Mouse (Mus musculus): ENCODE results near the gene Pbld2.

The Pbld2 gene

DNA sequence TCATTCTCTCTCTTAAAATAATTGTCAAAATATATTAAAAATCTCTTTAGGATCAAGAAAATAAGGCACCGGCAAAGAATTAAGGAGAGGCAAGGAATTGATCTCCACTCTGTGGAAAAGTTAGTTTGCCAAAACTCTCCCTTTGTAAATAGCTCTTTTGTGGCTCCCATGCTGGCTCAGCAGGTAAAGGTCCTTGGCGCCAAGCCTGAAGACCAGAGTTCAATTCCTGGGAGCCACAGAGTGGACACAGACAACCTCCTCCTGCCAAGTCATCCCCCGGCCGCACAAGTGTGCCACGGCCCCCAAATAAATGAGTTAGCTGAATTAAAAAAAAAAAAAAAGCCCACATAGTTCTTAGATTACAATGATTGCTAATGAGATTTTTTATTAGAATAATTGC lies 38.6 kb downstream of the Pbld2 start:
- DNase-seq (ENCODE audit: low spot score): no peak

DNA sequence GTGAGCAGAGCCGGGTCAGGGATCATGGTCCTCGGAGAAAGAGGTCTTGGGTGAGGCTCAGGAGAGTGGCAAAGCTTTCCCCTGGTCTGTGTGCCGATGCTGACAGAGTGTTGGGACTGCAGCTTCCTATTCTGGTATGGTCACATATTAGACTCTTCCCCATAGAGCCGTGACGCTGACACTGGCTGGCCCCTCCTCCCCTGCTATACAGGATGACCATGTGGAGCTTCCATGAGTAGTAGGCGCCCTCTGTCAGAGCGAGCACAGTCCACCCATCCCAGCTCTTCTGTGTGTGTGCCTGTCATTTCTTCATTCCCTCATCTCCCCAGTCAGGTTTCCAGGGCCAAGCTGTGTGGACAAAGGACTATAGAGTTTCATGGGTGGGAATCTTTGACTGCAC lies 39.2 kb downstream of the Pbld2 start:
- DNase-seq (ENCODE audit: low spot score): no peak

DNA sequence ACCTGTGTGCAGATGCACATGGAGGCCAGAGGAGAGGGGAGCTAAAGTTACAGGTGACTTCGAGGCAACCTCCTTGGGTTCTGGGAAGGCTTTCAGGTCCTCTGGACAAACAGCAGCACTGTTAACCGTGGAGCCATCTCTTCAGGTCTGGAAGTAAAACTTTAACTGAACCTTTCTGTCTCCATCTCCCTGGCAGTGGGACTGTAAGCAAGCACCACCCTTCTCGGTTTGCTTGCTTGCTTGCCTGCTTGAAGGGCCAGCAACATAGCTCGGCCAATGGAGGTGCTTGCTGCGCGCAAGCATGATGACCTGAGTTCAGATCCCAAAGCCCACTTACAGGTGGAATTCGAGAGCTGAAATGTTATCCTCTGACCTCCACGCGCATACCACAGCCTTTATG lies 40.4 kb downstream of the Pbld2 start:
- DNase-seq (ENCODE audit: low spot score): no peak

DNA sequence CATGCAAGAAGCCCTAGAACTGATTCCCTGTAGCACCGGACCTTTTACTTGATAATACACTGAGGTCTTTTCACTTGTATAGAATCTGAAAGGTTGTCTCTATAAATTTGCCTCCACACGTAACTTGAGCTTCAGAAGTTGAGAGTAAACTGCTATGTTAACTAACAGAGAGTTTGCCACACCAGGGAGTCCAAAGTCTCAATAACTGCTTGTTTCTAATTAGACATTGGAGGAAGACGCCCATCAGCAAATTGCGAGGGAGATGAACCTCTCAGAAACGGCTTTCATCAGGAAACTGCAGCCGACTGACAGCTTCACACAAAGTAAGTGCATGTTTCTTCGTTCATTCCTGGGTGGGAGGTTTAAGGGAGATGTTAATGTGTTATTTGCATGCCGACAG lies 41.4 kb downstream of the Pbld2 start:
- no peak for DNase-seq (ENCODE audit: low spot score)

DNA sequence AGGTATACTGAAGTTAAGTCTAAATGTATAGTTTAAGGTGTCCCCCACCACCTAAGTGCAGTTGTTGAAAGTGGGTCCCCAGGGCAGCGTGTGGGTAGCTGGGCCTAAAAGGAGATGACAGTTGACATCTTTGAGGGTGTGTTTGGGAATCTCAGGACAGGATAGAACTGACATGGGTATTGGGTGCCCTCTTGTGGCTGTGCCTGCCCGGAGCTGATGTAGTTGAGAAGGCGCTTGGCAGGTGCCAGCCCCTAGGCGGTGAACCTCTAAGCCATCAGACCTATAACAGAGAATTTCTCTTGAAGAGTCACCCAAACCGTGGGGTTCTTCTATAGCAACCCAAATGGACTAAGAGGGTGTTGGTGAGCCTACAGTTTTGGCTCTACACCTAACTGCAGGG lies 41.9 kb downstream of the Pbld2 start:
- peak; percentile 76 for DNase-seq (ENCODE audit: low spot score)

DNA sequence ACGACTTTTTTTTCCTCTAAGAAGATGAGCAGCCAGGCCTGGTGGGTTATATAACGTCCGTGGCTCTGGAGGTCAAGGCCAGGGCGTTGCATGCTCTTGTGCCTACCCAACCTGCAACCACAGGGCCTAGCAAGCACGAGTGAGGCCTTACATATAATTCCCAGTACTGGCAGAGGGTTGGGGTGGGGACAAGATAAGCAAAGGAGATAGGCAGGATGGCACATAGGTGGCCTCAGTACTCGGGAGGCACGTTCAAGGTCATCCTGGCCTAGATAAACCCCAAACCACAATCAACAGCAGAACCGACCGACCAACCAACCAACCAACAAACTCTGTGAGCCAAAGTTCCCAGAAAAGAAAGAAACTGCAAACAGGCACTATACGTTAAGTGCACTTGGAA lies 62.2 kb downstream of the Pbld2 start:
- DNase-seq (ENCODE audit: low spot score): no peak

DNA sequence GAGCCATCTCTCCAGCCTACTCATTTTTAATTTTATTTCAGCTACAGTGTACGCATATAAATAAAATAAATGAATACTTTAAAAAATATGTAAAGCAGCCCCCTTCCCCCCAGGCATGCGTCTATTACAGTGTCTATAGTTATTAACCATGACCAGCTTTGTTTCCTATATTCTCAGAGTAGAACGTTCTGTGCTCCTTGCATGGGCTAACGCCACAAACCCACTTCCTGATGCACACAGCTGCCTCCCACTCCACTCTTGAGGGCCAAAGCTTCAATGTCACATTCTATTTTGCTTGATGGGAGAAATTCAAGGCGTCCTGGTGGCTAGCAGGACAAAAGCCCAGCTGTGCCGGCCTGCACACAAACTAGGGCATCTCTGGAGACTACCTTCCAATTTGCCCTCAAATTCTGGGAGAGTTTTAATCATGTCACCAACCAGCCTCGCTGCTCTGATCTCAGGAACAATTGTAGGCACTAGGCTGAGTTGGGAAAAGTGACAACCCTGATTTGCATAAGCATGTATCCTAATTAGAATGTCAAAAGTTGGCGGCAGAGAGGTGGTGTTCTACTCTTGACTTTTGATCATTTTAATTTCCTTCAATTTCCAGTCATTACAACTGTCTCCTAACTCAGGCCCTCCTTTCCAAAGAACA lies 65.1 kb downstream of the Pbld2 start:
- DNase-seq (ENCODE audit: low spot score): no peak

DNA sequence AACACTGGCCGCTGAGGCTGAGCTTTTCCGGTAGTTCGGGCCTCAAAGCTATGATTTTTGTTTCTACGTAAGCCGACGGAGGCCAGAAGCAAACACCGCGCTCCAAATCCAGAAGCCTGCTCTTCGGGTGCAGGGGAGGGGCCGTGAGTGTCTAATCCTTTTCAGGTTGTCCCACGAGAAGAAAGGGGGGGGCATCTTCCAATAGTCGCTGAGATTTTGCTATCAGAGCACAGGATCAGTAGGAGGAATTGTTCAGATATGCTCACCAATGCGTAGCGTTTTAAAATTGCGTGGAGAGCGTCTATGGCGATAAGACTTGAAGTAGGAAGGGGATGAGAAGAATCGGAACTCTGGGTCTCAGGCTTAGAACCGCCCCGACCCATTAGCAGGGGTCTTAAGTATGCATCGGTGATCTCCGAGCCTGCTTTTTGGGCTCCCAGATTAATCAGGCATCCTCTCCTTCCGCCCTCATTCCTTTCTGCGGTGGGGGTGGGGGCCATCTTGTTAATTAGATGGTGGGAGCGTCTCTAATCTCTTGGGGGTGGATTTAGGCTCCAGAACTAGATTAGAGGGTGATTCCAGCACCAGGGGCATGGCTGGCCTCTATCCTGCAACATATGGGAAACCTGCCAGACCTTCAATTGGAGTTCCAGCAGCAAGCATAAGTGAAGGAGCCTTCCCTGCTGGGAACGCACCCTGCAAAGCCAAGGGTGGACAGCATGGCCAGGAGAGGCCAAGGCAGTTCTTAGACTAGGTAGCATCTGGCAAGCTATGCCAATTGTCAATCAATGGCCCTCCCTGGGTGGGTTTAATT lies 65.8 kb downstream of the Pbld2 start:
- no peak for DNase-seq (ENCODE audit: low spot score)

DNA sequence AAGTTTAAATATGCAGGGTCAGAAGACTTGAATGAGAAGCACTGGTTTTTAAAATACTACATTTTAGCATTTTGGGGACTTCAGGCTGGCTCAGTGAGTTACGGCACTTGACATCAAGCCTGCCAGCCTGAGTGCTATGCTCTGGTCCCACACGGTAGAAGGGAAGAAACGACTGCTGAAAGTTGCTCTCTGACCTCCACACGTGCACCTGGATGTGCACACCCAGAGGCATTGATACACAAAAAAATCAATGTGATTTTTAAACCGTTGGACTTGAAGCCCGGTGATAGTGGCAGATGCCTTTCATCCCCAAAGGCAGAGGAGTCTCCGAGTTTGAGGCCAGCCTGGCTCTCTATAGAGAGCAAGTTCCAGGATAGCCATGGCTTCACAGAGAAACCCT lies 67.8 kb downstream of the Pbld2 start:
- no peak for DNase-seq (ENCODE audit: low spot score)

DNA sequence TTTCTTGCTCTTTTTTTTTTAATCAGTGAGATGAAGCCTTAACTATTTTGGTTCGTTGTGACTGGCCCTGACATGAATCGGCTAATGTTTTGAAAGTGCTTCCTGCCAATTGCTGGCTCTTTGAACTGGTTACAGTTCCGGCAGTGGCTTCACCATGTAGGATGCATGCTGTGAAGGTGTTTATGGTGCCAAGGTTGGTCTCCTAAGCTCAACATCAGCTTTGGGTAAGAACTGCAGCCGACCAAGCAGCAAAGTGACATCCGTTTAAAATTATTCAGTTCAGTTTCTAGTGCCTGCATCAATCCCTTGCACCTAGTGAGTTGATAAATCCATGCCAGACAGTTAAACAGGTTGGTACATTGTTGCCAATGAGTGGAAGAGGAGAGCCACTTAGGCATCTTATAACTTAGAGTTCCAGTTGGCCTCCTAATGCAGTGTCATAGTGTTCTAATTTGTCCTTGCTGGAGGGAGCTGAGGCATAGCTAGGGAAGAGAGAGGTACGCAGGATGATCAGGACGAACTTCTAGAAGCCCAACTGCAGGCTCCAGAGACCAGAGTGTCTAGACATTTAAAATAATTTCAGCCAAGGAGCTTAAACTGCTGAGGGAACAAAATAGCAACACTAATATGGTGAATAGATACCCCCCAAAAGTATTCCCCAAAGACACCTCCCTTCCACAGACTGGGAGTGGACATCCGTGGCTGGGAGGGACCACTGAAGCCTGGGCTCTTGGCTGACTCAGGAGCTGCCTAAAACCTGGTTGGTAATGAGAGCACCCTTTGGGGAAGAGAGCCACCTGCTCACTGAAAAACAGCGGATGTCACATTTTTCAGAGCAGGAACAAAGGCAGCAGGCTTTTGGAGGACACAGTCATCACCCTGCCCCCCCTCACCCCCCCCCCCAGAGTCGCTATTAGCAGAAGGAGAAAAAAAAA lies 68.8 kb downstream of the Pbld2 start:
- DNase-seq (ENCODE audit: low spot score): no peak

DNA sequence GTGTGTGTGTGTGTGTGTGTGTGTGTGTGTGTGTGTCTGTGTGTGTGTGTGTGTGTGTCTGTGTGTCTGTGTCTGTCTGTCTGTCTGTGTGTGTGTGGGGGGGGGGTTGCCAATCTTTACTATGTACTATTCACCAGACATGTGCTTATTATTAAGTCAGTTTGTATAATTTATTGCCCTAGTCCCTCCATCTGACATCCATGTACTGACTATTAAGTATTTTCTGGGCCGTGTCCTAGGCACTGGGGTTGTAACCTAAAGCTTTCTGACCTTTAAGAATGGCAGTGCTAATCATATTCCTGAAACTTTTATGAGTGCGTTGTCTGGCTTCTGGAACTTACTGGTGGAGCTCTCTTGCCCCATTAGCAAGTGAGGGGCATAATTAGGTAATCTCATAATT lies 72.6 kb downstream of the Pbld2 start:
- no peak for DNase-seq (ENCODE audit: low spot score)

DNA sequence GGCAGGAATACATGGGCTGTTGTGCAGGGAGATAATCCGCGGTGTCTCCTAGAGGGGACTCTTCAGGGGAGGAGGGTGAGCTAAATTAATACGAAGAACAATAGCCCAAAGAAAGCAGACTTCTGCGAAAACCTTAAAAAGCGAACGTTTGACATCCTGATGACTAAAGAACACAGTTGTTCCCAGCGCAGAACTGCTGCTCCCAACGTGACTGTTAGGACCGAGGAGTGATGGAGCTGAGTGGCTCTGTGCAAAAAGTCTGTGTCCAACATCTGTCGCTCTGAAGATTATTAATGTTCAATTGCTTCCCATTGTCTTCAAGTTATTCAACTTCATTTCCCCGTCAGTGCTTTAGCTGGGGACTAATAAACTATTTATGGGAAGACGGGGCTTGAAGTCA lies 74.1 kb downstream of the Pbld2 start:
- no peak for DNase-seq (ENCODE audit: low spot score)

DNA sequence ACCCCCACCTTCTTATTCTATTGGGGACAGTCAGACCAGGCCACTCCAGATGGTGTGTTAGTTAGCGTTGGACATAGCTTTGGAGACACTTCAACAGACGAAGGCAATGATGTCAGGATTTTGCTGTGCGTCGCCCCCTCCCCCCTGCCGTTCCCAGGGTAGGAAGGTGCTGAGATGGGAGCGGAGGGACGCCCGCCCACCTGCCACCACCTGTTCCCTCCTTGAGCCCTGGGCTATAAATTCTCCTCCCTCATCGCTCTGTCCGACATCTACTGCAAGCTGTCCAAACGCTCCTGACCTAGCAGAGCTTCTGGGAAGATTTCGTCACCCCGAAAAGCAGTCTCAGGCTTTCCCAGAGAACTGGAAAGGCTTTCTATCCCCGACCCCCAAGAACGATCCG lies 75.4 kb downstream of the Pbld2 start, which contains the start of gene Atoh7:
TSS of gene Atoh7 (plus strand) at position 131 of the 400 bp plus-strand sequence.
- no peak for DNase-seq (ENCODE audit: low spot score)

DNA sequence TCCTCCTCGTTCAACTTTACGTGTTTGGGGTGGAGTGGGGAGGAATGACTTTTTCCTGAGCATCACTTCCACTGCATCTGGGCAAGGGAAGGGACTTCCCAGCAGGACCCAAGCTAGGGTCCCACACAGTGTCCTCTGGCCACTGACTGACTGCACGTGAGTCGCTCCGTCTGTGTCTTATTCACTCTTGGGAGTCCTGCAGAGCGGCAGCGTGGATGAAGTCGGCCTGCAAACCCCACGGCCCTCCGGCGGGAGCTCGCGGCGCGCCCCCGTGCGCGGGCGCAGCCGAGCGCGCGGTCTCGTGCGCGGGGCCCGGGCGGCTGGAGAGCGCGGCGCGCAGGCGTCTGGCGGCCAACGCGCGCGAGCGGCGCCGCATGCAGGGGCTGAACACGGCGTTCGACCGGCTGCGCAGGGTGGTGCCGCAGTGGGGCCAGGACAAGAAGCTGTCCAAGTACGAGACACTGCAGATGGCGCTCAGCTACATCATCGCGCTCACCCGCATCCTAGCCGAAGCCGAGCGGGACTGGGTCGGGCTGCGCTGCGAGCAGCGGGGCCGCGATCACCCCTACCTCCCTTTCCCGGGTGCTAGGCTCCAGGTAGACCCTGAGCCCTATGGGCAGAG lies 75.9 kb downstream of the Pbld2 start:
- peak; percentile 59 for DNase-seq (ENCODE audit: low spot score)

DNA sequence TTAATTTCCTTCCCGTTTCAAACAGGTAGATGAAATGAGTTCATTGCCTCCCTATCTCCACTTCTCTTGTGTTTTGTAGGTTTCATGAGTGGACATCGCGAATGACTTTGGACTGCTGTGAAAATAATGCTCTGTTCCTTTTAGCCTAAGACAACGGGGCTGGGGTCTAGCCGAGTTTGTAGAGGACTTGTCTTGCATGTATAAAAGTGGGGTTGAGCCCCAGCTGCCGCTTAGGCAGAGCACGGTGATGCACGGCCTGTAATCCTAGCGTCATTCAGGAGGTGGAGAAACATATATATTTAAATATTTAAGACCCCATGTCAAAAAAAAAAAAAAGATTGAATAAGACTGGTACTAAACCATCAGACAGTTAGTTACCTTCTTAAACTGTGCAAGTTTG lies 76.5 kb downstream of the Pbld2 start:
- no peak for DNase-seq (ENCODE audit: low spot score)
